Mouse (Mus musculus) brown adipose tissue, adult 24 weeks (tissue): ENCODE results near the gene Ppfia3. TPM values are rescaled to one million over a fixed set of nuclear protein-coding genes. Genes with fewer than 3 reads are reported as not detected.

Experiments used
- polyA plus RNA-seq: library from polyadenylated mRNA; stranded (reverse); fragments of >200 nt; gene quantifications from 2 replicates; pipeline ENCODE4 v1.2.4, GENCODE M21; 2012; ENCODE audit not compliant: missing spikeins, insufficient read depth, insufficient read length

Ppfia3 gene
- polyA plus RNA-seq, 1 experiment, result not detected

Other genes with a start within 250 kb of the Ppfia3 start
- 1,258 and 1,344 TPM in 2 replicates for gene Rps11, start 242.6 kb downstream of the Ppfia3 start, polyA plus RNA-seq
- 1,142 and 1,278 TPM in 2 replicates for gene Rpl13a, start 238.3 kb downstream of the Ppfia3 start, polyA plus RNA-seq
- gene Gm45713, start 230.8 kb downstream of the Ppfia3 start, polyA plus RNA-seq, result not detected in 2 replicates
- gene Flt3l, start 230.6 kb downstream of the Ppfia3 start, polyA plus RNA-seq, result 5.9 and 6.8 TPM in 2 replicates
- 50.5 and 66.3 TPM in 2 replicates for gene Pih1d1, start 212.7 kb downstream of the Ppfia3 start, polyA plus RNA-seq
- 28.0 and 30.9 TPM in 2 replicates for gene Aldh16a1, start 212.4 kb downstream of the Ppfia3 start, polyA plus RNA-seq
- not detected in 2 replicates for gene Slc17a7, start 203.1 kb downstream of the Ppfia3 start, polyA plus RNA-seq
- gene Gfy, start 187.4 kb downstream of the Ppfia3 start, polyA plus RNA-seq, result not detected in 2 replicates
- not detected in 2 replicates for gene Pth2, start 186.0 kb downstream of the Ppfia3 start, polyA plus RNA-seq
- gene Ccdc155, start 162.1 kb downstream of the Ppfia3 start, polyA plus RNA-seq, result not detected in 2 replicates
- gene Dkkl1, start 154.9 kb downstream of the Ppfia3 start, polyA plus RNA-seq, result not detected in 2 replicates
- 3.2 and 4.9 TPM in 2 replicates for gene Tead2, start 151.3 kb downstream of the Ppfia3 start, polyA plus RNA-seq
- gene Cd37, start 127.9 kb downstream of the Ppfia3 start, polyA plus RNA-seq, result 4.1 and 4.5 TPM in 2 replicates
- not detected in 2 replicates for gene Slc6a16, start 125.9 kb downstream of the Ppfia3 start, polyA plus RNA-seq
- not detected in 2 replicates for gene Slc6a21, start 89.5 kb downstream of the Ppfia3 start, polyA plus RNA-seq
- 4.0 and 5.0 TPM in 2 replicates for gene Trpm4, start 33.2 kb downstream of the Ppfia3 start, polyA plus RNA-seq
- 8.1 and 16.2 TPM in 2 replicates for gene Hrc, start 31.7 kb downstream of the Ppfia3 start, polyA plus RNA-seq
- not detected in 2 replicates for gene Lin7b, start 3.6 kb upstream of the Ppfia3 start, polyA plus RNA-seq
- 69.0 and 82.7 TPM in 2 replicates for gene Snrnp70, start 28.7 kb upstream of the Ppfia3 start, polyA plus RNA-seq
- 1.0 TPM in 1 of 2 replicates, not detected in the other for gene Kcna7, start 38.6 kb upstream of the Ppfia3 start, polyA plus RNA-seq
- gene Ntf5, start 46.7 kb upstream of the Ppfia3 start, polyA plus RNA-seq, result not detected in 2 replicates
- not detected in 2 replicates for gene Lhb, start 53.8 kb upstream of the Ppfia3 start, polyA plus RNA-seq
- gene Gys1, start 67.8 kb upstream of the Ppfia3 start, polyA plus RNA-seq, result 90.6 and 112 TPM in 2 replicates
- gene Ruvbl2, start 71.1 kb upstream of the Ppfia3 start, polyA plus RNA-seq, result 75.4 and 79.6 TPM in 2 replicates
- 1,179 and 1,214 TPM in 2 replicates for gene Ftl1, start 92.9 kb upstream of the Ppfia3 start, polyA plus RNA-seq
- 20.1 and 26.9 TPM in 2 replicates for gene Bax, start 99.9 kb upstream of the Ppfia3 start, polyA plus RNA-seq
- not detected in 2 replicates for gene Tulp2, start 114.9 kb upstream of the Ppfia3 start, polyA plus RNA-seq
- gene Gm45808, start 119.8 kb upstream of the Ppfia3 start, polyA plus RNA-seq, result 6.9 TPM in 1 of 2 replicates, not detected in the other
- gene Dhdh, start 121.8 kb upstream of the Ppfia3 start, polyA plus RNA-seq, result 145 and 190 TPM in 2 replicates
- 78.6 and 108 TPM in 2 replicates for gene Nucb1, start 143.4 kb upstream of the Ppfia3 start, polyA plus RNA-seq
- gene Ppp1r15a, start 159.2 kb upstream of the Ppfia3 start, polyA plus RNA-seq, result 12.6 and 24.6 TPM in 2 replicates
- 1.9 and 3.3 TPM in 2 replicates for gene Plekha4, start 159.3 kb upstream of the Ppfia3 start, polyA plus RNA-seq
- gene Hsd17b14, start 187.9 kb upstream of the Ppfia3 start, polyA plus RNA-seq, result not detected in 2 replicates
- 82.0 and 135 TPM in 2 replicates for gene Bcat2, start 203.1 kb upstream of the Ppfia3 start, polyA plus RNA-seq
- gene Fgf21, start 248.5 kb upstream of the Ppfia3 start, polyA plus RNA-seq, result 2.0 TPM in 1 of 2 replicates, not detected in the other